Comparison of ENCODE assay signal across 9 mouse cellular contexts in genomic region chr13:71957147-71957546, GRCm38 (mm10). TPM values are rescaled to one million over a fixed set of nuclear protein-coding genes. Genes with fewer than 3 reads are reported as not detected.
DNase-seq lines count a peak whose midpoint lies in the region; ATAC-seq and TF ChIP-seq lines count a peak whose summit lies in the region.
"Had no signal": no experiment of that assay in that cellular context is flagged by ENCODE, and none has a peak within 500 bp of the region (broad histone marks: within the 10 kb centered on the region; RNA-seq: fewer than 3 reads in every experiment).

No protein-coding gene starts in this region.

- H3K27ac ChIP-seq in hindbrain, embryonic 16.5 days (ENCODE audit: low read depth, low read length) = no peak overlapping the region; the same call in 1 of the 2 replicates
- H3K27ac ChIP-seq in neural tube, embryonic 11.5 days (ENCODE audit: low read depth, low read length) = no peak overlapping the region

- no peaks in the 10 kb centered on the region for H3K4me1 ChIP-seq in lung, adult 2 months (ENCODE audit: control insufficient read depth, insufficient read depth, low read length)
- peaks cover 15% of the 10 kb centered on the region for H3K4me1 ChIP-seq in hindbrain, embryonic 16.5 days (ENCODE audit: control insufficient read depth, insufficient read depth, low read depth, low read length)
- H3K4me1 ChIP-seq in neural tube, embryonic 11.5 days (ENCODE audit: control insufficient read depth, insufficient read depth, low read length) = peaks cover 30% of the 10 kb centered on the region

- H3K27me3 ChIP-seq in hindbrain, embryonic 16.5 days (replicated peaks; ENCODE audit: control insufficient read depth, insufficient read depth, low read length) = peaks cover 7% of the 10 kb centered on the region
- H3K27me3 ChIP-seq in neural tube, embryonic 11.5 days (ENCODE audit: control insufficient read depth, insufficient read depth, low read length) = peaks cover 56% of the 10 kb centered on the region

- no peak for TF ChIP-seq CTCF in lung, adult 2 months (IDR thresholded peaks at IDR 0.05; ENCODE audit: insufficient read depth, low read length)

- peak overlapping the region; percentile 59 for H3K4me2 ChIP-seq in hindbrain, embryonic 16.5 days (ENCODE audit: low read length)
- H3K4me2 ChIP-seq in neural tube, embryonic 11.5 days (ENCODE audit: low read depth) = peak overlapping the region; percentile 20; the same call in 1 of the 2 replicates

- DNase-seq in lung, adult 2 months = no peak
- no peak for DNase-seq in lung, postnatal 25 days (ENCODE audit: low spot score)
- DNase-seq in embryo, embryonic 9.5 days (ENCODE audit: extremely low spot score) = peak; percentile 39
- DNase-seq in neural tube, embryonic 11.5 days (ENCODE audit: low spot score) = peak; percentile 26
- DNase-seq in cerebellum, adult 9-11 months = no peak
- DNase-seq in left cerebral cortex, adult 9 months (ENCODE audit: low spot score in 2 of 2) = no peak

- TF ChIP-seq POLR2A in lung, adult 2 months (IDR thresholded peaks at IDR 0.05; ENCODE audit: borderline replicate concordance, extremely low read depth, low read depth, low read length) = no peak

- H3K9ac ChIP-seq in hindbrain, embryonic 16.5 days (ENCODE audit: low read depth, low read length) = peak overlapping the region; percentile 39
- no peak overlapping the region for H3K9ac ChIP-seq in neural tube, embryonic 11.5 days (ENCODE audit: low read length)

- H3K36me3 ChIP-seq in hindbrain, embryonic 16.5 days (ENCODE audit: control insufficient read depth, insufficient read depth, low read length) = no peaks in the 10 kb centered on the region
- H3K36me3 ChIP-seq in neural tube, embryonic 11.5 days (ENCODE audit: control insufficient read depth, insufficient read depth, low read length) = no peaks in the 10 kb centered on the region

- ATAC-seq in hindbrain, embryonic 16.5 days = no peak
- ATAC-seq in neural tube, embryonic 11.5 days (ENCODE audit: insufficient read depth, low FRiP score, low TSS enrichment) = no peak
- ATAC-seq: forebrain, embryonic 16.5 days; intestine, embryonic 16.5 days had no signal

- no peaks in the 10 kb centered on the region for H3K9me3 ChIP-seq in hindbrain, embryonic 16.5 days (ENCODE audit: control insufficient read depth, low read length)
- H3K9me3 ChIP-seq in neural tube, embryonic 11.5 days (ENCODE audit: control insufficient read depth, low read length) = no peaks in the 10 kb centered on the region

- 12% methylated on average over 18 of the region's 18 CpGs for WGBS in lung, adult 2 months
- WGBS in hindbrain, embryonic 16.5 days = 13% methylated on average over 18 of the region's 18 CpGs
- 4% methylated on average over 18 of the region's 18 CpGs for WGBS in neural tube, embryonic 11.5 days

- peak overlapping the region; percentile 26 for H3K4me3 ChIP-seq in lung, adult 2 months (replicated peaks; ENCODE audit: extremely low read depth, low read depth, low read length)
- H3K4me3 ChIP-seq in hindbrain, embryonic 16.5 days (ENCODE audit: low read length) = peak overlapping the region; percentile 56
- peak overlapping the region; percentile 13; the same call in 1 of the 2 replicates for H3K4me3 ChIP-seq in neural tube, embryonic 11.5 days (ENCODE audit: low read depth, low read length)

RNA-seq across cellular contexts. Expression of gene Irx1, which starts 6.4 kb away (rescaled TPM):
- 122 and 300 TPM in 2 replicates for polyA plus RNA-seq in lung, adult 2 months (2012; rRNA removed)
- polyA plus RNA-seq in hindbrain, embryonic 16.5 days (2015; fragmentation: Nextera tagmentation; extraction: Ambion mirVana) = 4.1 and 5.7 TPM in 2 replicates
- polyA plus RNA-seq in neural tube, embryonic 11.5 days (2014; fragmentation: Nextera tagmentation; extraction: Ambion mirVana) = 1.9 and 2.4 TPM in 2 replicates
- polyA plus RNA-seq: intestine, embryonic 16.5 days had no signal

Comparison
In these comparisons a context has a peak if more than half of its experiments do, and no peak if none do; other contexts are left out.
1. DNase-seq: peak in embryo, embryonic 9.5 days (single experiment) and neural tube, embryonic 11.5 days (single experiment); none in lung, adult 2 months (single experiment), lung, postnatal 25 days (single experiment), cerebellum, adult 9-11 months (single experiment) and left cerebral cortex, adult 9 months (0 of 2).
2. RNA of gene Irx1, which starts 6.4 kb away (polyA plus RNA-seq): 122 to 300 TPM in lung, adult 2 months; 4.1 to 5.7 TPM in hindbrain, embryonic 16.5 days and 1.9 to 2.4 TPM in neural tube, embryonic 11.5 days; every median in the first group is over 10 times any median in the second.
3. Peak in every context shown above with its lines, with median percentiles within 50 percentile points of each other: H3K4me3 ChIP-seq.